Mouse (Mus musculus) heart, adult 2 months (tissue): ENCODE data around the gene Phf21b.

Experiments
- CTCF ChIP-seq: fragments of 200-600 bp; IDR thresholded peaks from 2 replicates; pipeline ENCODE4 v1.8.1; 2022; ENCODE audit warnings: antibody characterized with exemption, mild to moderate bottlenecking, moderate library complexity
- POLR2A ChIP-seq: fragments of 200-500 bp; IDR thresholded peaks from 2 replicates; pipeline ENCODE4 v1.6.1; 2011; ENCODE audit warnings: mild to moderate bottlenecking, low read depth, low read length, control low read depth; ENCODE audit not compliant: insufficient read depth

GRCm38 (mm10) chr15:84854921-84855901 is 638 bp downstream of the Phf21b start:
- TF ChIP-seq CTCF (no peak), POLR2A (no peak)
